Mouse (Mus musculus) adrenal gland, postnatal 10 days (tissue): Measurements from ENCODE around the gene Ank3. TPM values are rescaled to one million over a fixed set of nuclear protein-coding genes. Genes with fewer than 3 reads are reported as not detected.
A peak's percentile ranks its signal among the peaks of the same experiment; 100 is the strongest.
"Not testable (repeated sequence)": the region's sequence is repeated elsewhere in the genome, so short reads cannot be mapped to it uniquely, and the experiment has no call there.

Source experiments
- DNase-seq: peaks from one replicate; pipeline ENCODE4 v3.0.0; 2021; ENCODE audit warnings: mixed read lengths
- long read RNA-seq, 2 experiments: library from polyadenylated mRNA; stranded (forward); transcript quantifications; one replicate each; pipeline ENCODE4 v2.0.0; 2021
- total RNA-seq, 2 experiments: library from RNA; stranded (reverse); gene quantifications; 2 replicates each; pipeline ENCODE4 v1.2.3; 2021

Gene Ank3
- total RNA-seq: 10 to 100 TPM; 18.5 to 31.6 TPM
- long read RNA-seq, experiment 1, partial matches to known transcripts: 1 of 4 reads
- long read RNA-seq, experiment 1, other reads (novel, unspliced or antisense): 3 of 4 reads
- long read RNA-seq, experiment 2, full-length matches to known transcripts: 2 of 4 reads
- long read RNA-seq, experiment 2, partial matches to known transcripts: 1 of 4 reads
- long read RNA-seq, experiment 2, other reads (novel, unspliced or antisense): 1 of 4 reads

DNA sequence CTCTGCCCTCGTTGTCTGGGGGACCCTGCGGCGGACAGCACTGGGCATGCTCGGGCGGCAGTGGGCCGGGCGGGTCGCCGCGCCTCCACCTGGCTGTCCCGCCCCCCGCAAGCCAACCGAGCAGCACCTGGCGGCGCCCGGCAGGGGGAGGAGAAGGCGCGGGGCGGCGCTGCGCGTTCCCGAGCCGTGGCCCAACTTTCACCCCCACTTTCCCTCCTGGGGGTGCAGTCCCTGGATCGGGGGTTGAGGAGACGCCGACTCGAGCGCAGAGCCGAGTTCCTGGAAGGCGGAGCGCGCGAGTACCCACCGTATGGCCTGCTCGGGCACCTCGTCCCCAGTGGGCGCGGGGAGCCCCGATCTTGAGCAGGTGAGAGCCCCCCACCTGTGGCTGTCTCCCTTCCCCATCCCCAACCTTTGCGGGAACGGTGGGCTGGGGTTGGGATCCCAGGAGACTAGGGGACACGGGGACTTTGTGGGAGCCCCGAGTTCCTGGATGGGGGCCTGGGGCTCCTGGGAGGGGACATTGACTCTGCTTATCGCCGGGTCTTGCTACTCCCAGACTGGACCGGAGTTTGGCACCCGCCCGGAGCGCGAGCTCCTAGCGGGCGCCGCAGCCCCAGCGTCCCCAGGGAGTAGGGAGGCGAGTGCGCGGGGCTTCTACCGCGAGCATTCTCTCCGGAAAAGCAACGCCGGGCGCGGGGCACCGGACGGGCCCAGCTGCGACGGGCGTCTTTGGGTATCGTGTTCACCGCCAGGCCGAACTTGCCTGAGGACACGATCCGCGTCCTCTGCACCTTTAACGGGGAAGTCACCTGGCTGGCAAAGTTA lies at the start of gene Ank3:
TSS of gene Ank3 (plus strand) at position 11 of the 828 bp plus-strand sequence.
- peak; percentile 52 for DNase-seq

DNA sequence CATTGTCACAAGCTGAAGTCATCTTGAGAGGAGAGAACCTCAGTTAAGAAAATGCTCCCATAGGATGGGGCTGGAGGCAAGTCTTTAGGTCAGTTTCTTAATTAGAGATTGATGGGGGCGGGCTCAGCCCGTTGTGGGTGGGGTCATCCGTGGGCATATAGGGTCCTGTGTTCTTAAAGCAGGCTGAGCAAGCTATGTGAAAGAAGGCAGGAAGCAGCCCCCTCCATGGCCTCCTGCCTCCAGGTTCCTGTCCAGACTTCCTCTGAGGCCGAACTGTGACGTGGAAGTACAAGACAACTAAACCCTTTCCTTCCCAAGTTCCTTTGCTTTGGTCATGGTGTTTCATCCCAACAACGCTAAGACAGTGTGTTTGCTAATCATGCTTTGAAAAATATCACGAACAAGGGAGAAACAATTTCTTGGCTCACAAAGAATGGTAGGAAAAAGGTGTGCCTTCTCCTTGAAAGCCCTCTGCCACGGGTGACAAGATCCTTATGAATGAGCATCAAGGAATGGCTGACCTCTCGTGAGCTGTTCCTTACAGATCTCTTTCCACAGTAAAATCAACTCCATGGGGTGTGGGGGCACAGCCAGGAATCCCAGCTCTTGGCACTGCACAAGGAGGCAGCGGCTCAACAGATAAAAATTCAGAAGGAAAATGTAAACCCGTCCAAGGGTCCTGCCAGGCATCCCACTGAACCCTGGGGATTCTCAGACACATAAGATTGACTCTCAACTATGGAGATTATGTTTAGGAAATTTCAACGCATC lies 47.3 kb upstream of the Ank3 start:
- DNase-seq: peak; percentile 43

DNA sequence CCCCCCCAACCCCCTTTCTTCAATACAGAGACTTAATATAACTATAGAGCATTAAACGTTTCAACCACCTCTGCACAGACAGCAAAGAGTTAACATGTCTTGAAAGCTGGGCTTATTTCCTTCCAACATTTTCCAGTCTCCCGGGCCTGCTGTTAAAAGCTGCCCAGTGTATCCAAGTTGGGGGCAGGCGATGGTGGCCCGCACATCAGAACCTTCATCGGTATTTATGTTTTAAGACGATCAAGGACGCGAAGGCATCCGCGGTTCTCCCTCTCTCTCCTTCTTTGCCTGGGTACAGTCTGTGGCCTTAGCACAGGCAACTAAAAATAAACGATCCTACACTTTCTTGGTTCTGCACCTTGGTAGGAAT lies 46.7 kb upstream of the Ank3 start:
- no peak for DNase-seq

DNA sequence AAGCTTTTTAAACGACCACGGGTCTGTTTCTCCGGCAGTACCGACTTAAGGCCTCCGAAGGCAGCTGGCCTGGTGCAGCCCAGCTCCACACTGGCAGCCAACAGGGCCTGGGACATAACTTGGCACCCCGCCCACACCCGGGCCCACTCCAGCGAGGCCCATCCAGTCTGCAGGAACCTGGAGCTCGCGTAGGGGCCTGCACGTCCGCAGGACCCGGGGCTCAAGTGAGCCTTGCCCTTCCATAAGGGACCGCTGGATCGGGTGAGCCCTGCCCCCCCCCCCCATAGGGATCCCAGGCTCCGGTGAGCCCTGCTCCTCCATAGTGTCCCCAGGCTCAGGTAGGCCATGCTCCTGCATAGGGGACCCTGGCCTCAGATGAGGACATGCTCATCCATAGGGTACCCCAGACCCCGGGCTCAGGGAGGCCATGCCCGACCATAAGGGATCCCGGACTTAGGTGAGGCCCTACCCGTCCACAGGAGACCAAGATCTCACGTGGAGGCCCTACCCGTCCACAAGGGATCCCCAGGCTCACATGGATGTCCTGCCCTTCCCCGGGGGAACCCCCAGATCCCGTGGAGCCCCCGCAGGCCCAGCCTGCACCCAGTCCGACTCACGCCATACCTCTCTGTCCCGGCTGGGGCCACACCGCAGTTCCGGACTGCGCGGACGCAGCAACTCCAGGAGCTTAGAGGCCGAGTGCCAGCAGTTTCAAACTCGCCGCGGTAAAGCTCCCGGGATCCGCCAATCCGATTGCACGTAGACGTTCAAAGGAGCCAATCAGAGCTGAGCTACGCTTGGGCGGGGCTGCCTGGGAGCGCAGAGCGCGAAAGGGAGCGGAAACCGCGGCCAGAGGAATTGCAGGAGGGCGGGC lies 46.1 kb upstream of the Ank3 start, which contains the start of gene Cdk1:
TSS of gene Cdk1 (minus strand) at position 727 of the 874 bp plus-strand sequence.
- DNase-seq: peak; percentile 98

DNA sequence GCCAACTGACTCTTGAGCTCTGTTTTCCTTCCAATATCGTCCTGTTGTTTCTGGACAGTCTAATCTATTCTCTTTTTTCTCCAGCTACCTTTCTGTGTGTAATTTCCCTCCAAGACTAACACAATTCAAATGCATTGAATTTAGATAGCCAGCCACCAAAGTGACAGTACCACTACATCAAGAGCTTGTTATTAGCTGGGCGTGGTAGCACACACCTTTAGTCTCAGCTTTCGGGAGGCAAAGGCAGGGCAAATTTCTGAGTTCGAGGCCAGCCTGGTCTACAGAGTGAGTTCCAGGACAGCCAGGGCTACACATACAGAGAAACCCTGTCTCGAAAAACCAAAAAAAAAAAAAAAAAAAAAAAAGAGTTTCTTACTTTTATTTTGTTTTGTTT lies 45.5 kb upstream of the Ank3 start:
- DNase-seq: not testable (repeated sequence)

DNA sequence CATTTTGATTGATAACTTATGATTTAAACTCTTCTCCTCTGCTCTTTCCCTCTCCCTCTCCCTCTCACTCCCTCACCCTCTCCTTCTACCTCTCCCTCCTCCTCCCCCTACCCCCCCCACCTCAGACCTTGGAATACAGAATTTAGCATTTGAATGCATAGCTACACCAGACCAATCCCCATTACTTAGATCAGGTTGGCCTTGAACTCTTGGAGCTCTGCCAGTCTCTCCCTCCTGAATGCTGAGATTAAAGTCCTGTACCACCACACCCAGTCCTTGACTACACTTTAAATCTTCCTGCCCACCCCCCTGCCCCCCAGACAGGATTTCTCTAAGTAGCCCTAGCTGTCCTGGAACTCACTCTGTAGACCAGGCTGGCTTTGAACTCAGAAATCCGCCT lies 38.9 kb upstream of the Ank3 start:
- no peak for DNase-seq

DNA sequence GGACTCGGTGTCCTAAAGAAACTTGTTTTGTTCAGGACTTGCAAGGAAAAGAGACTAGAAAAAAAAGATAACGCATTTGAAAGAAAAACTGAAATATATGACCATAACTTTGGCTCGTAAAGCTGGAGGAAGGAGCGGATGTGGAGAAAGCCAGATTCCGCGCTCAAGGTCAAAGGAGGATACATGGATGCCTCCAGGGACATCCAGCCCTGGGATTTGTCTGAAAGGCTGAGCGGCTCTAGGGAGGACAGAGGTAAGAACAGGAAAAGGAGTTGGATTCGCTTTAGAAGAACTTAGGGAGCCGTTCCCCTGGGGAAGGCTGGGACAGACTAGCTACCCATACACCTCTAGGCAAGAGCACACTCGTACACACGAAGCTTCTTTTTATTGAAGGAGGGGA lies 32.4 kb upstream of the Ank3 start:
- DNase-seq: peak; percentile 50

DNA sequence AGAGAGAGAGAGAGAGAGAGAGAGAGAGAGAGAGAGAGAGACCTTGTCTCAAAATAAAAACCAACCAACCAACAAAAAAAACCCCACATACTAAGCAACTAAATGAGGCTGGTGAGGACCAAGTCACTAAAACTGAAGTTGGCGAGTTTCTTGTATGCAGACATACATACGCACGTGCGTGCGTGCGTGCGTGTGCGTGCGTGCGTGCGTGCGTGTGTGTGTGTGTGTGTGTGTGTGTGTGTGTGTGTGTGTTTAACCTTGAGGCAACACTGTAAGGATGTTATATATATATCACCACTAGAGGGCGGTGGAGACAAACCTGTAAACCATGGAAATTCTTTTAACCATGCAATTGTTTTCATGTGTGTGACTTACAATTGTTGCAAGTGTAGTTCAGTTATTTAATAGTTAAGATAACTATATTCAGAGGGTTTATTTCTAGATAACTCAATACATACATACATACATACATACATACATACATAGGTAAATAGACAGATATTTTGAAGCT lies 31.6 kb upstream of the Ank3 start:
- DNase-seq: no peak

DNA sequence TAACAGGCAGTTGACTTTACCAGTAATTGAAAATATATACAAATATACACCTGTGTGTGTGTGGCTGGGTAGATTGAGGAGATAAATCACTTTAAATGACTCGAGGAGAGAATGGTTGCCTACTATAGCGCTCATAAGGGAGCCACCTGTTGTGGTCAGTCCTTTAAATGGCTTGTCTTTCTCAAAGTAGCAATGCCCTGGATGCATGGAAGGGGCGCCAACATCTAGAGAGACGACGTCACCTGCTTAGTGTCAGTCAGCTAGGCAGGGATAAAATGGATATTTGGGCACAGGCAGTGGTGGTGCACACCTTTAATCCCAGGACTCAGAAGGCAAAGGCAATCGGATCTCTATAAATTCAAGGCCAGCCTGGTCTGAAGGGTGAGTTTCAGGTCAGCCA lies 29.3 kb upstream of the Ank3 start:
- DNase-seq: no peak

DNA sequence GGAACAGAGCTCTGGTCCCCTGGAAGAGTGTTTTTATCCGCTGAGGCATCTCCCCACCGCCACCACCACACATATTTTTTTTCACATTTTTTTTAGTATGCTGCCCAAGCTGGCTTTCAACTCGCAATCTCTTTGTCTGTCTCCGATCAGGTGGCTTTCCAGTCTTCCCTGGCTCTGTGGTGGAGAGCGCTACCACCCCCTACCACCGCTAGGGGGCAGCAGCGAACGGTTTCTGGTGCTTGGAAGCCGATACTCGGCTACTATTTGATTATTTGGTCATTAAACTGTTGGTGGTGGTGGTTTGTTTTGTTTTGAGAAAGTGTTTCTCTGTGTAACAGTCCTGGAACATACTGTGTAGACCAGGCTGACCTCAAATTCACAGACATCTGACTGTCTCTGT lies 27.1 kb upstream of the Ank3 start:
- peak; percentile 64 for DNase-seq

DNA sequence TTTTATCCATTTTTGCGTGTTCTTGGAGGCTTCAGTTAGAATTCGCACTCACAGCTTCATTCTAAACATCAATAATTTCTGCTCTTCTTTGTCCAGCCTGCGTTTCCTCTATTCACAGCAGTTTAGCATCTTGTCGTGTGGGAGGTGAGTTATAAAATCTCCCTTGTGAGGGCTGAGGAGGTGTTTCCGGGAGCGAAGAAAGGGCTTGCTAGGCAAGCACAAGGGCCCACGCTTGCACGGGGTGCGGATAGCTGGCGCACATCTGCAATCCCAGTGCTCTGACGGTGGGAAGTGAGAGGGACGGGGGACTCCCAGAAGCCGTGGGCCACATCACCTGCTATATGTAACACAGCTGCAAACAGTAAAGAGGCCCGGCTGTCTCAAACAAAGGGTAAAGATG lies 26.5 kb upstream of the Ank3 start:
- no peak for DNase-seq

DNA sequence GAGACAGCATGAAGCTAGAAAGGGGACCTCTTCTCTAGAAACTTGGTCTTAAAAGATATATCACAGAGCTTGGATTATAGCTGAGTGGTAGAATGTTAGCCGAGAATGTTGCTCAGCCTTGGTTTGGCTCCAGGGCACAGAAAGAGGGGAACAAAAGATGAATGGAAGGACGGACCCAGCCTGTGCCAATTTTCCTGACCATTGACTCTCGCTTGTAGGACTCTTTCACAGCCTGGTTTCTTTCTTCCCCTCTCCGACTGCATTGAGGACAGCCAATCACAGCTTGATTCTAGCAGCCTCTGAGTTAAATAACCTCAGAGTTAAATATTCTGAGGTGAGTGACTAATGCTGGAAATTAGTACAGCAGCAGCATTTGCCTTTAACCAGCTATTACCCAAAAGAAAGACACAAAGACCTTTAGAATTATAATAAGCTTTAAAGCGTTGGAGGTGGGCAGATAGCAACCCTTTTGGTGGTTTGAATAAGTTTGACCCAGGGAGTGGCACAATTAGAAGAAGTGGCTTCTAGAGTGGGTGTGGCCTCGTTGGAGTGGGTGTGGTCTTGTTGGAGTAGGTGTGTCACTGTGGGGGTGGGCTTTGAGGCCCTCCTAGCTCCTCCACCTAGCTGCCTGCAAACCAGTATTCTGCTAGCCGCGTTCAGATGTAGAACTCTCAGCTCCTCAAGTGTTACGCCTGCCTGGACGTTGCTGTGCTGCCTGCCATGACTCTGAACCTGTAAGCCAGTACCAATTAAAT lies 24.6 kb upstream of the Ank3 start:
- no peak for DNase-seq

DNA sequence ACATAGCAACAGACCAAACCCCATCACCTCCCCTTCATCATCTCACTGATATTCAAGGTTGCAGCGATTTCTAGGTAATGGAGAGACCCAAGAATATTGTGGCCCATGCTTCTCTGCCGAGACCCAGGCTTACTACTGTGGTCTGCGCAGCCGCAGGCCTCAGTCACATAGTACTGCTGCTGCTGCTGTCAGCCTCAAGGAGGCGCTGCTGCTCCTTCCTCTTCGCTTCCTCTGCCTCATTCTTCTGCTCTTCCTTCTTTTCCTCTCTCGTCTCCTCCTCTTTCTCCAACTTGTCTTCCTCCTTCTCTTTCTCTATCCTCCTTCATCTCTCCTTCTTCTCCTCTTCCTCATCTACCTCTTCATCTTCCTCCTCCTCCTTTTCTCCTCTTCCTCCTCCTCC lies 23.4 kb upstream of the Ank3 start:
- DNase-seq: no peak

DNA sequence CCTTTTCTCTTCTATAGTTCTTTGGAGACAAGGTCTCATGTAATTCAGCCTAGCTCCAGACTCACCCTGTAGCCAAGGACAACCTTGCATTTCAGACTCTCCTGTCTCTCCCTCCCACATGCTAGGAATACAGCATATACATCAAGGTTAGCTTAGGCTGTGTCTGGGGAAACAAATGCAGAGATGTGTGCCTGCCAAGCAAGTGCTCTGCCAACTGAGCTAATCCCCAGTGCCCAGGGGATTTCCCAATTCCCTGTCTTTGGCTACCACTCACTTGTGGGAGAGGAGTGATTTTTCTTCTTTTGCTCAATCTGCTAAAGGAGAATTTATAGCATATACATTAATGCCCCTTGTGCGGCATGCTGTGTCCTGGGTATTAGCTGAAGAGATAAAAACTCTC lies 15.4 kb upstream of the Ank3 start:
- DNase-seq: peak; percentile 33

DNA sequence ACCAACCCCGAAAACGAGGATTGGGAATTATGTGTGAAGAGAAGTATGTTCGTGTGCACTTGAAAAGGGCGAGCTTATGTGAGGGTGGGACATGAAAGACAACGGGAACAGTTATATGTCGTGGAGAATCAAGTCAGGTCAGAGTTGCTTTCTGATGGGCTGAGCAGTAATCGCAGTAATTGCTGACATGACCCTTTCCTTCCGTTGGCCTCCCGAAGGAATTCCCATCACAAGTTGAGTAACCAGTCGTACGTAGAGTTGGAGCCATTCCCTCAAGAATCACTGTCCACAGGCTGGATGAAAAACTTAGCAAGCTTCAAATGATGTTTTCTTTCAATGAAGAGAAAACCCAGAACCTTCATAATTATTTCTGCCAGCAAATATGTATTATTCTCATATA lies 13.9 kb upstream of the Ank3 start:
- DNase-seq: peak; percentile 14

DNA sequence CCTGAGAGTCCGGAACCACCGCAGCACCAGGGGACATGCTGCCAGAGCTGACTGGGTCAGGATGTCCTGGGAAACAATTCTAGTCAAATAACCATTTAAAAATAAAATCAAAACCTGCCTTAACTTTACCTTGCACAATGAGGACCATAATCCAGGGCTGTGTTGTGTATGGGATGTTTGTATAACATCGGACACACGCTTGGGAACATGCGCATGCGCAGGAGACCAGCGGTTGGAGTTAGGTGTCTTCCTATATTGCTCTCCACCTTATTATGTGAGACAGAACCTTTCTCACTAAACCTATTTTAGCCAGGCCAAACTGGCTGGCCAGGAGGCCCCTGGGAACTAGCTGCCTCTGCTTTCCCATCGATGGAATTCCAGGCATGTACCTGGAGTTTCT lies 13.4 kb upstream of the Ank3 start:
- no peak for DNase-seq

DNA sequence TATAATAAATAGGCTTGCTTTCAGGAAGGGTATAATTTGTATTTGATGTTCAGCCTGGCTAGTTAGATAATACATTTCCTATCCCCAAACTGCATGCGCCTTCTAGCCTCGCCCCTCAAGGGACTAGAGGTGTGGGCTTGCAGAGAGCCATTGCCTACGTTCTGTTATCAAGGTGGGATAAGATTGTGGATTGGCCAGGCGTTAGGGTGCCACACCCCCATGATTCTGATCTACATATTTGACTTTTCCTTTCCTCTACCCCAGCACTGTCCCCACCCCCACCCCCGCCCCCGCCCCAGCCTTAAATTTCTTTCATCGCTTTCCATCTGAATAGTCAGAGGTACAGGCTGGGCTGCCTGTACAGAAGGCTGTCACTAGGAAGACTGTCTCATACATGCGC lies 11.8 kb upstream of the Ank3 start:
- no peak for DNase-seq

DNA sequence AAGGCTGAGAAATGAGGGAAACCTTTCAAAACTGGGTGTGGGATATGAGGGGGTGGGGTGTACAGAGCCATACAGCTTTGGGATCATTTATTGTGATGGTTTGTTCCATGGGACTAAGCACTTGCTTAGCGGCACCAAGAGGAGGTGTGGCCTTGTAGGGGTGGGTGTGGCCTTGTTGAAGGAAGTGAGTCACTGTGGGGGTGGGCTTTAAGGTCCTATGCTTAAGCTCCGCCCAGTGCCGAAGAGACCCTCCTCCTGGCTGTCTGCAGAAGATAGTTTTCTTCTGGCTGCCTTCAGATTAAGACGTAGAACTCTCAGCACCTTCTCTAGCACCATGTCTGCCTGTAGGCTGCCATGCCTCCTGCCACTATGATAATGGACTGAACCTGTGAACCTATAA lies 9.1 kb upstream of the Ank3 start:
- no peak for DNase-seq

DNA sequence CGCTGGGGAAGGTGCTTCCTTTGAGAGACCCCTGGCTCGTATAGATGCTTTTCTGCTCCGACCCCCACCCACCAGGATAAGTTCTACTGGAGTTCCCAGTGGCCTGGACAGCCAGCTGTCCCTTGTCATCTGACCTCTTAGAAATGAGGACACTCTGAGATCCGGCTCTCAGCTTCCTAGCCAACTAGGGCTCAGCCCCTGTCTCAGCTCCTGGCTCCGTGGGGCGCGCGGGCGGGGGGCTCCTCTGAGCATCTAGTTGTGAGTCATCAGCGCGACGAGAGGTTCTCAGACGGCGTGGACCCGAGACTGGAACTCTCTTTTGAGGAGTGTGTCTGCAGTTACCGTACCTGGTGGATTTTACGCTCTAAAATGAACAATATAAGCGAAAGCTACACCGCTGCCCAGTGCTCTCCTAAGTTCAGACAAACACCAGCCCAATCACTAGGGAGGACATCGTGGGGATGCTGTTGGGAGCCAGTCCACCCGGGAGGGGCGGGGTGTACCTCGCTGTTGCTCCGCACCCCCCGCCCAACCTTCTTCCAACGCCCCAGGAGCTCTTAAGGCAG lies 293 bp upstream of the Ank3 start:
- peak; percentile 9 for DNase-seq

DNA sequence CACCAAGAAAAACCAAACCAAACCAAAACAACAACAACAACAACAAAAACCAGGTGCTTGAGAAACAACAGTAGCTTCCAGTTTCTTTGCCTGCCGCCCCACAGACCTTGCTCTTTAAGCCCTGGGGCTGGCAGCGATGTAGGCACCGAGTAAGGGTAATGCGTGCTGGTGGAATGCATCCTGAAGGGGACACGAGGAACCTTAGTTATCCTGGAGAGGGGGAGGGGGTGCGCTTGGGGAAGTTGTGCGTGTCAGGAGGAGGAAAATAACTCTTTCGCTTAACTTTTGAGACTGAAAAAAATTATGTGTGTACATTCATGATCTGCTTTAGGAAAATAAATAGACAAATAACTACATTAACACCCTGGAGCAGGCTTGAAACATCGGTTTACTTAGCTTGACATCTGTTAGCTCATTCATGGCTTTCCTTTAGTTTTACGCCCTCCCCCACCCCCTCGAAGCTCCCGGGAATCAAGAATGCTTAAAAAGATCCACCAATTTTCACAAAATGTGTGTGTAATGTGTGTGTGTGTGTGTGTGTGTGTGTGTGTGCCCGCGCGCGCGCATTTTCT lies 1.3 kb downstream of the Ank3 start:
- no peak for DNase-seq
